Mouse (Mus musculus) CH12F3 (cell line): ENCODE measurements around the gene Traf3ip1.

Experiments used
- in situ Hi-C: fragments of 300-500 bp; cut with MboI; formaldehyde crosslinking; loops from 2 replicates; pipeline ENCODE4 v1.14.3; 2020; ENCODE audit warnings: low sequenced_read_pairs

Traf3ip1 gene

GRCm38 (mm10) chr1:91532892-91533291 is 38.4 kb downstream of the Traf3ip1 start:
- in situ Hi-C loops, result no loop called here

- in situ Hi-C loops, result no loop called here
Measured at GRCm38 (mm10) chr1:91533483-91533882, 39.0 kb downstream of the Traf3ip1 start.

- in situ Hi-C loops, result no loop called here
Measured at GRCm38 (mm10) chr1:91533961-91534723, 39.7 kb downstream of the Traf3ip1 start.

GRCm38 (mm10) chr1:91537786-91538569 is 43.5 kb downstream of the Traf3ip1 start:
- in situ Hi-C loops, result no loop called here

GRCm38 (mm10) chr1:91538570-91538929 is 44.1 kb downstream of the Traf3ip1 start:
- in situ Hi-C loops, result no loop called here

GRCm38 (mm10) chr1:91539246-91539645 is 44.8 kb downstream of the Traf3ip1 start:
- in situ Hi-C loops, result no loop called here

- in situ Hi-C loops, result no loop called here
Measured at GRCm38 (mm10) chr1:91539704-91540270, 45.3 kb downstream of the Traf3ip1 start.

- in situ Hi-C loops, result no loop called here
Measured at GRCm38 (mm10) chr1:91540271-91540826, 45.9 kb downstream of the Traf3ip1 start, which contains the start of gene Asb1. TSS of gene Asb1 (plus strand) at chr1:91540544.

- in situ Hi-C loops, result no loop called here
Measured at GRCm38 (mm10) chr1:91541042-91541592, 46.7 kb downstream of the Traf3ip1 start.

- in situ Hi-C loops, result no loop called here
Measured at GRCm38 (mm10) chr1:91543974-91544373, 49.5 kb downstream of the Traf3ip1 start.

GRCm38 (mm10) chr1:91545226-91545625 is 50.8 kb downstream of the Traf3ip1 start:
- in situ Hi-C loops, result no loop called here

- in situ Hi-C loops, result no loop called here
Measured at GRCm38 (mm10) chr1:91547567-91547966, 53.1 kb downstream of the Traf3ip1 start.

GRCm38 (mm10) chr1:91549073-91549472 is 54.6 kb downstream of the Traf3ip1 start:
- in situ Hi-C loops, result no loop called here

- in situ Hi-C loops, result no loop called here
Measured at GRCm38 (mm10) chr1:91557099-91557498, 62.7 kb downstream of the Traf3ip1 start.

GRCm38 (mm10) chr1:91561226-91561625 is 66.8 kb downstream of the Traf3ip1 start:
- in situ Hi-C loops, result no loop called here

GRCm38 (mm10) chr1:91562977-91563590 is 68.6 kb downstream of the Traf3ip1 start:
- in situ Hi-C loops, result no loop called here

GRCm38 (mm10) chr1:91564004-91564403 is 69.6 kb downstream of the Traf3ip1 start:
- in situ Hi-C loops, result no loop called here

GRCm38 (mm10) chr1:91564598-91564997 is 70.2 kb downstream of the Traf3ip1 start:
- in situ Hi-C loops, result no loop called here

- in situ Hi-C loops, result no loop called here
Measured at GRCm38 (mm10) chr1:91567269-91567668, 72.8 kb downstream of the Traf3ip1 start.

GRCm38 (mm10) chr1:91572458-91572857 is 78.0 kb downstream of the Traf3ip1 start:
- in situ Hi-C loops, result no loop called here

GRCm38 (mm10) chr1:91574208-91574607 is 79.8 kb downstream of the Traf3ip1 start:
- in situ Hi-C loops, result no loop called here
